Mouse (Mus musculus) heart, adult 2 months (tissue): ENCODE measurements around the gene Rarres2.

ENCODE experiments used
- CTCF ChIP-seq: fragments of 200-600 bp; IDR thresholded peaks from 2 replicates; pipeline ENCODE4 v1.8.1; 2022; ENCODE audit warnings: antibody characterized with exemption, mild to moderate bottlenecking, moderate library complexity
- EP300 ChIP-seq: fragments of 200-500 bp; IDR thresholded peaks from 2 replicates; pipeline ENCODE4 v1.6.1; 2011; ENCODE audit warnings: low read depth, low read length, control low read depth; ENCODE audit not compliant: insufficient read depth
- POLR2A ChIP-seq: fragments of 200-500 bp; IDR thresholded peaks from 2 replicates; pipeline ENCODE4 v1.6.1; 2011; ENCODE audit warnings: mild to moderate bottlenecking, low read depth, low read length, control low read depth; ENCODE audit not compliant: insufficient read depth

DNA sequence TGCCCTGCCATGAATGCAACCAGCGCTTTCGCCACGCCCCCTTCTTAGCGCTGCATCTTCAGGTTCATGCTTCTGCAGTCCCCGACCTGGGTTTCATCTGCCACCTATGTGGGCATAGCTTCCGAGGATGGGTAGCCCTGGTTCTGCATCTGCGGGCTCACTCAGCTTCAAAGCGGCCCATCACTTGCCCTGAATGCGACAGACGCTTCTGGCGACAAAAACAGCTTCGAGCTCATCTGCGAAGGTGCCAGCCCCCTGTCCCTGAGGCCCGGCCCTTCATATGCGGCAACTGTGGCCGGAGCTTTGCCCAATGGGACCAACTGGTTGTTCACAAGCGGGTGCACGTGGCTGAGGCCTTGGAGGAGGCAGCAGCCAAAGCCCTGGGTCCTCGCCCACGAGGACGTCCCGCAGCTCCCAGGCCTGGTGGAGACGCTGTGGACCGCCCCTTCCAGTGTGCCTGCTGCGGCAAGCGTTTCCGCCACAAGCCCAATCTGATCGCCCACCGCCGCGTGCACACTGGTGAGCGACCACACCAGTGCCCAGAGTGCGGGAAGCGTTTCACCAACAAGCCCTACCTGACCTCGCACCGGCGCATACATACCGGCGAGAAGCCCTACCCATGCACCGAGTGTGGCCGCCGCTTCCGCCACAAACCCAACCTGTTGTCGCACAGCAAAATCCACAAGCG, 24.1 kb upstream of the Rarres2 start:
- TF ChIP-seq POLR2A: no peak
- TF ChIP-seq CTCF: no peak
- no peak for TF ChIP-seq EP300
